Comparison of ENCODE assay signal across 32 mouse cellular contexts in genomic region chr10:121845677-121846076, GRCm38 (mm10).
DNase-seq lines count a peak whose midpoint lies in the region; ATAC-seq and TF ChIP-seq lines count a peak whose summit lies in the region.
"Had no signal": no experiment of that assay in that cellular context is flagged by ENCODE, and none has a peak within 500 bp of the region (broad histone marks: within the 10 kb centered on the region; RNA-seq: fewer than 3 reads in every experiment).

No protein-coding gene starts in this region.

- H3K9me3 ChIP-seq in forebrain, embryonic 15.5 days: no peaks in the 10 kb centered on the region
- H3K9me3 ChIP-seq in forebrain, embryonic 10.5 days: no peaks in the 10 kb centered on the region
- H3K9me3 ChIP-seq: embryonic facial prominence, embryonic 12.5 days; heart, embryonic 12.5 days; hindbrain, embryonic 13.5 days; liver, embryonic 12.5 days; megakaryocyte, embryonic 14.5 days; midbrain, embryonic 12.5 days; neural tube, embryonic 12.5 days had no signal

- no peak overlapping the region for H3K4me3 ChIP-seq in forebrain, embryonic 15.5 days
- no peak overlapping the region for H3K4me3 ChIP-seq in forebrain, embryonic 10.5 days
- H3K4me3 ChIP-seq in layer of hippocampus, adult 2 months: no peak overlapping the region
- H3K4me3 ChIP-seq: embryonic facial prominence, embryonic 12.5 days; erythroblast, embryonic 14.5 days; gastrocnemius, adult 2 months; heart, adult 2 months; heart, embryonic 12.5 days; hindbrain, embryonic 13.5 days; left cerebral cortex, adult 2 months; liver, embryonic 12.5 days; megakaryocyte, embryonic 14.5 days; midbrain, embryonic 12.5 days; myocyte; neural tube, embryonic 12.5 days had no signal

- 0 out of 2 replicates have a peak, but pooled peaks cover 14% of the 10 kb centered on the region for H3K4me1 ChIP-seq in forebrain, embryonic 15.5 days
- no peaks in the 10 kb centered on the region for H3K4me1 ChIP-seq in forebrain, embryonic 10.5 days
- H3K4me1 ChIP-seq: embryonic facial prominence, embryonic 12.5 days; hindbrain, embryonic 13.5 days; liver, embryonic 12.5 days; megakaryocyte, embryonic 14.5 days; midbrain, embryonic 12.5 days; neural tube, embryonic 12.5 days had no signal

- WGBS in forebrain, embryonic 15.5 days: 64% methylated on average over 7 of the region's 7 CpGs
- WGBS in forebrain, embryonic 10.5 days: 93% methylated on average over 7 of the region's 7 CpGs

- peaks cover 4% of the 10 kb centered on the region; the same call in 1 of the 2 replicates for H3K36me3 ChIP-seq in forebrain, embryonic 15.5 days
- peaks cover 7% of the 10 kb centered on the region for H3K36me3 ChIP-seq in forebrain, embryonic 10.5 days (replicated peaks)
- H3K36me3 ChIP-seq: liver, embryonic 12.5 days had no signal

- no peak for TF ChIP-seq CTCF in layer of hippocampus, adult 2 months (conservative IDR thresholded peaks at IDR 0.05)

- no peaks in the 10 kb centered on the region for H3K27me3 ChIP-seq in forebrain, embryonic 15.5 days
- no peaks in the 10 kb centered on the region for H3K27me3 ChIP-seq in forebrain, embryonic 10.5 days (ENCODE audit: poor library complexity, severe bottlenecking)
- H3K27me3 ChIP-seq: embryonic facial prominence, embryonic 12.5 days; heart, embryonic 12.5 days; hindbrain, embryonic 13.5 days; liver, embryonic 12.5 days; megakaryocyte, embryonic 14.5 days; midbrain, embryonic 12.5 days; neural tube, embryonic 12.5 days had no signal

- peak; percentile 63; the same call in 1 of the 2 replicates for ATAC-seq in forebrain, embryonic 15.5 days (replicated peaks)
- ATAC-seq: CD4-positive, CD25-positive, alpha-beta regulatory T cell, adult 4 months; intestine, postnatal 0 days; liver, embryonic 12.5 days; liver, postnatal 0 days had no signal

- peak overlapping the region; percentile 47 for H3K27ac ChIP-seq in forebrain, embryonic 15.5 days (replicated peaks)
- no peak overlapping the region for H3K27ac ChIP-seq in forebrain, embryonic 10.5 days
- no peak overlapping the region for H3K27ac ChIP-seq in layer of hippocampus, adult 2 months
- H3K27ac ChIP-seq: embryonic facial prominence, embryonic 12.5 days; gastrocnemius, adult 2 months; heart, adult 2 months; hindbrain, embryonic 13.5 days; left cerebral cortex, adult 2 months; liver, embryonic 12.5 days; midbrain, embryonic 12.5 days; neural tube, embryonic 12.5 days had no signal

- H3K9ac ChIP-seq in forebrain, embryonic 15.5 days (replicated peaks): no peak overlapping the region
- H3K9ac ChIP-seq: embryonic facial prominence, embryonic 12.5 days; heart, embryonic 12.5 days; hindbrain, embryonic 13.5 days; liver, embryonic 12.5 days; liver, postnatal 0 days; midbrain, embryonic 12.5 days; neural tube, embryonic 12.5 days had no signal

- H3K4me2 ChIP-seq in forebrain, embryonic 15.5 days (replicated peaks): no peak overlapping the region
- H3K4me2 ChIP-seq: embryonic facial prominence, embryonic 12.5 days; heart, embryonic 12.5 days; hindbrain, embryonic 13.5 days; liver, embryonic 12.5 days; midbrain, embryonic 12.5 days; neural tube, embryonic 12.5 days had no signal

- DNase-seq in forebrain, embryonic 10.5 days (ENCODE audit: extremely low spot score, low spot score): no peak
- peak; percentile 42 to 68 for DNase-seq in right cerebral cortex, postnatal 10 days (ENCODE audit: low spot score in 2 of 2)
- DNase-seq in right cerebral cortex, adult 18-20 months: no peak
- DNase-seq in layer of hippocampus, adult 2 months (ENCODE audit: low spot score in 2 of 2): peak; percentile 32 to 64
- DNase-seq in cerebellum, postnatal 36 days: no peak
- DNase-seq in adrenal gland, postnatal 25 days: no peak
- DNase-seq: adrenal gland, postnatal 36 days; cerebellum, adult 8-10 months; cerebellum, postnatal 25 days; gastrocnemius, adult 2 months; gastrocnemius, postnatal 36 days; heart, adult 2 months; heart, postnatal 4 days; kidney, adult 9 months; kidney, postnatal 10 days; left cerebral cortex, postnatal 4 days; liver, postnatal 0 days; lung, postnatal 36 days; right cerebral cortex, postnatal 14 days had no signal

Comparison
In these comparisons a context has a peak if more than half of its experiments do, and no peak if none do; other contexts are left out.
1. DNase-seq: peak in right cerebral cortex, postnatal 10 days (2 of 2) and layer of hippocampus, adult 2 months (2 of 2); none in forebrain, embryonic 10.5 days (single experiment), right cerebral cortex, adult 18-20 months (single experiment), cerebellum, postnatal 36 days (0 of 2) and adrenal gland, postnatal 25 days (single experiment).